Mouse (Mus musculus): Measurements from ENCODE around the gene Hpd. TPM values are rescaled to one million over a fixed set of nuclear protein-coding genes. Genes with fewer than 3 reads are reported as not detected.

Hpd gene
- polyA plus RNA-seq, 2 experiments: 26.7 to 28.7 TPM

- TF ChIP-seq CTCF (IDR thresholded peaks at IDR 0.05; ENCODE audit: low read depth) (no peak), EP300 (IDR thresholded peaks at IDR 0.05; ENCODE audit: low read depth) (no peak)
- Histone ChIP-seq H3K36me3 (replicated peaks; ENCODE audit: control insufficient read depth, insufficient read depth, low read depth) (peaks cover 33% of the 10 kb centered on the region), H3K4me1 (replicated peaks; ENCODE audit: control insufficient read depth in 2 of 2, insufficient read depth in 2 of 2, low read length in 1 of 2) (peaks cover 13 to 23% of the 10 kb centered on the region in 2 experiments), H3K27ac (peak overlapping the region; percentile 43), H3K4me2 (ENCODE audit: low read depth) (peak overlapping the region; percentile 100), H3K4me3 (ENCODE audit: insufficient read depth in 1 of 2, low read depth in 2 of 2, low read length in 2 of 2) (peak overlapping the region; percentile 61 to 74), H3K9ac (replicated peaks) (peak overlapping the region; percentile 99), H3K27me3 (ENCODE audit: control insufficient read depth, insufficient read depth, low read length) (no peaks in the 10 kb centered on the region), H3K9me3 (ENCODE audit: control insufficient read depth, low read length) (no peaks in the 10 kb centered on the region)
- DNase-seq (ENCODE audit: low read depth in 3 of 3, low spot score in 3 of 3): no peak
- 14% methylated on average over 17 of the region's 17 CpGs for WGBS (ENCODE audit: insufficient replicate concordance)
- no peak for ATAC-seq (ENCODE audit: insufficient read depth)
Observed at GRCm38 (mm10) chr5:123143971-123144745, 38.4 kb downstream of the Hpd start.

- H3K9me3 ChIP-seq (ENCODE audit: control insufficient read depth, low read length): no peaks in the 10 kb centered on the region
- peak overlapping the region; percentile 63 to 74 for H3K4me3 ChIP-seq (ENCODE audit: insufficient read depth in 1 of 2, low read depth in 2 of 2, low read length in 2 of 2)
- 3% methylated on average over 22 of the region's 24 CpGs for WGBS (ENCODE audit: insufficient replicate concordance)
- peaks cover 12 to 18% of the 10 kb centered on the region in 2 experiments for H3K4me1 ChIP-seq (replicated peaks; ENCODE audit: control insufficient read depth in 2 of 2, insufficient read depth in 2 of 2, low read length in 1 of 2)
- peaks cover 25% of the 10 kb centered on the region for H3K36me3 ChIP-seq (replicated peaks; ENCODE audit: control insufficient read depth, insufficient read depth, low read depth)
- H3K27me3 ChIP-seq (ENCODE audit: control insufficient read depth, insufficient read depth, low read length): no peaks in the 10 kb centered on the region
- TF ChIP-seq CTCF (IDR thresholded peaks at IDR 0.05; ENCODE audit: low read depth): no peak
- no peak for TF ChIP-seq EP300 (IDR thresholded peaks at IDR 0.05; ENCODE audit: low read depth)
- peak overlapping the region; percentile 100 for H3K4me2 ChIP-seq (ENCODE audit: low read depth)
- ATAC-seq (ENCODE audit: insufficient read depth) (no peak), DNase-seq (ENCODE audit: low read depth in 3 of 3, low spot score in 3 of 3) (no peak)
- H3K9ac ChIP-seq (replicated peaks): peak overlapping the region; percentile 99
- H3K27ac ChIP-seq: peak overlapping the region; percentile 34; the same call in 1 of the 2 replicates
Observed at GRCm38 (mm10) chr5:123143251-123143970, 39.1 kb downstream of the Hpd start.

GRCm38 (mm10) chr5:123142161-123143157, 40.1 kb downstream of the Hpd start, which contains the start of gene Setd1b:
TSS of gene Setd1b (plus strand) at chr5:123142193.
- peaks cover 16% of the 10 kb centered on the region for H3K36me3 ChIP-seq (replicated peaks; ENCODE audit: control insufficient read depth, insufficient read depth, low read depth)
- H3K9me3 ChIP-seq (ENCODE audit: control insufficient read depth, low read length): no peaks in the 10 kb centered on the region
- H3K4me3 ChIP-seq (ENCODE audit: insufficient read depth in 1 of 2, low read depth in 2 of 2, low read length in 2 of 2): peak within 1 kb of the TSS; percentile 63 to 74
- ATAC-seq (ENCODE audit: insufficient read depth) (peak; percentile 44), DNase-seq (ENCODE audit: low read depth in 3 of 3, low spot score in 3 of 3) (no peak)
- H3K9ac ChIP-seq (replicated peaks): peak within 1 kb of the TSS; percentile 99
- under 1% methylated on average over 60 of the region's 103 CpGs for WGBS (ENCODE audit: insufficient replicate concordance)
- H3K27me3 ChIP-seq (ENCODE audit: control insufficient read depth, insufficient read depth, low read length): no peaks in the 10 kb centered on the region
- peaks cover 16 to 21% of the 10 kb centered on the region in 2 experiments for H3K4me1 ChIP-seq (replicated peaks; ENCODE audit: control insufficient read depth in 2 of 2, insufficient read depth in 2 of 2, low read length in 1 of 2)
- H3K27ac ChIP-seq: peak within 1 kb of the TSS; percentile 98
- TF ChIP-seq EP300 (IDR thresholded peaks at IDR 0.05; ENCODE audit: low read depth): no peak
- peak; percentile 11; the same call in 1 of the 2 replicates for TF ChIP-seq CTCF (IDR thresholded peaks at IDR 0.05; ENCODE audit: low read depth)
- H3K4me2 ChIP-seq (ENCODE audit: low read depth): peak within 1 kb of the TSS; percentile 100

- Histone ChIP-seq H3K36me3 (replicated peaks; ENCODE audit: control insufficient read depth, insufficient read depth, low read depth) (peaks cover 8% of the 10 kb centered on the region), H3K4me3 (ENCODE audit: insufficient read depth in 1 of 2, low read depth in 2 of 2, low read length in 2 of 2) (peak overlapping the region; percentile 63 to 74), H3K27me3 (ENCODE audit: control insufficient read depth, insufficient read depth, low read length) (no peaks in the 10 kb centered on the region), H3K4me1 (replicated peaks; ENCODE audit: control insufficient read depth in 2 of 2, insufficient read depth in 2 of 2, low read length in 1 of 2) (peaks cover 20 to 29% of the 10 kb centered on the region in 2 experiments), H3K9ac (replicated peaks) (peak overlapping the region; percentile 99), H3K27ac (peak overlapping the region; percentile 98), H3K4me2 (ENCODE audit: low read depth) (peak overlapping the region; percentile 100), H3K9me3 (ENCODE audit: control insufficient read depth, low read length) (no peaks in the 10 kb centered on the region)
- DNase-seq (ENCODE audit: low read depth in 3 of 3, low spot score in 3 of 3): no peak
- ATAC-seq (ENCODE audit: insufficient read depth): no peak
- no peak for TF ChIP-seq EP300 (IDR thresholded peaks at IDR 0.05; ENCODE audit: low read depth)
- TF ChIP-seq CTCF (IDR thresholded peaks at IDR 0.05; ENCODE audit: low read depth): no peak
- WGBS (ENCODE audit: insufficient replicate concordance): 1% methylated on average over 35 of the region's 38 CpGs
Observed at GRCm38 (mm10) chr5:123141555-123142160, 40.9 kb downstream of the Hpd start.

Measured in liver, embryonic 14.5 days (tissue).